Mouse (Mus musculus): ENCODE results near the gene Vmn1r124.
"Not testable (repeated sequence)": the region's sequence is repeated elsewhere in the genome, so short reads cannot be mapped to it uniquely, and the experiment has no call there.

Gene Vmn1r124

DNA sequence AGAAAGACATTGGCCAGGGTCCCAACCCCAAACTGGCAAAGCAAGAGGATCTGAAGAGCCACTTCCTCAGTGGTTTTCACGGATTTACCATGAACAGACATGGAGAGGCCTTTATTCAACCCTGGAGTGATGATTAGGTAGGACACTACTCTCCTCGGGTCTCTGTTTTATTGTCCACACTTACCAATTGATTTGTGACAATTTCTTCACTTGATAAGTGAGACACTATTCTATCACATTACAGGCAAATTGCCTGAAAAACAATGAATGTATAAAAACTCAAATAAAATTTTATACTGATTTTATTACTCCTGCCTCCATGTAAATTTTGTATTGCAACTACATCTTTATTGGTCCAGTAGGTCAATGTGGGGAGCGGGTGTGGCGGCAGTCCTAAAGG, at the start of gene Vmn1r124:
Vmn1r124 (minus strand) TSS at position 101 of the 400 bp plus-strand sequence.
- DNase-seq: not testable (repeated sequence)

GRCm38 (mm10) chr7:21301367-21301766, 41.0 kb upstream of the Vmn1r124 start, which contains the start of gene Vmn1r126:
Gene Vmn1r126, minus strand, starts transcription at chr7:21301467.
- not testable (repeated sequence) for DNase-seq

DNA sequence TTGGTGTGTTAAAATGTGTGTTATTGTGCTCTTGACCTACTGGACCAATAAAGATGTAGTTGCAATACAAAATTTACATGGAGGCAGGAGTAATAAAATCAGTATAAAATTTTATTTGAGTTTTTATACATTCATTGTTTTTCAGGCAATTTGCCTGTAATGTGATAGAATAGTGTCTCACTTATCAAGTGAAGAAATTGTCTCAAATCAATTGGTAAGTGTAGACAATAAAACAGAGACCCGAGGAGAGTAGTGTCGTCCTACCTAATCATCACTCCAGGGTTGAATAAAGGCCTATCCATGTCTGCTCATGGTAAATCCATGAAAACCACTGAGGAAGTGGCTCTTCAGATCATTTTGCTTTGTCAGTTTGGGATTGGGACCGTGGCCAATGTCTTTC, 11.5 kb upstream of the Vmn1r124 start, which contains the start of gene Vmn1r125:
Vmn1r125 (plus strand) TSS at position 301 of the 400 bp plus-strand sequence.
- not testable (repeated sequence) for DNase-seq
